Mouse (Mus musculus): ENCODE results near the gene Gfod1. TPM values are rescaled to one million over a fixed set of nuclear protein-coding genes. Genes with fewer than 3 reads are reported as not detected.

Gene Gfod1
- total and polyA plus RNA-seq, 2 experiments from 2014 or later, result 3.0 to 16.6 TPM

DNA sequence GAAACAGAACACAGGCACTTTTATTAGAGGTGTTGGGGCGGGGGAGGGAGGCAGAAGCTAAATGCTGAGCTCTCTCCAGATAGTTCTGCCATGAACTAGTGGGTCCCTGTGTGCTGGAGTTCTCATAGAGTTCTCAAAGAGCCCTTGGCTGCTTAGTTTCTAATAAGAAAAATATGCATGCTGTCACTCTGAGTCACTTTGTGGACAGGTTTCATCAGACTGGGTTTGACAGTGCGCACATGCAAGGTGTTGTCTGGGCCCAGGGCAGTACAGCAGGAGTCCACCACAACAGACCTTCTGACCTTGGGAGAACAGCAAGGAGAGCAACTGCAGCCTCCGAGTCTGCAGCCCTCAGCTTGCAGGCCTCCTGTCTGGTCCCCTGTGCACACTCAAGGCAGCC is 154.3 kb downstream of the Gfod1 start:
- ATAC-seq (no peak), DNase-seq (no peak)
- Histone ChIP-seq H3K4me1 (ENCODE audit: insufficient read depth) (no peaks in the 10 kb centered on the region), H3K27me3 (ENCODE audit: insufficient read depth, low read length) (no peaks in the 10 kb centered on the region), H3K36me3 (ENCODE audit: insufficient read depth) (peaks cover 33% of the 10 kb centered on the region), H3K4me3 (ENCODE audit: low read depth, low read length) (no peak overlapping the region), H3K9ac (no peak overlapping the region), H3K9me3 (ENCODE audit: low read length) (no peaks in the 10 kb centered on the region), H3K27ac (ENCODE audit: low read depth, low read length) (no peak overlapping the region), H3K4me2 (ENCODE audit: low read depth) (no peak overlapping the region)
- 91% methylated on average over 3 of the region's 3 CpGs for WGBS
- no peak for TF ChIP-seq CTCF (IDR thresholded peaks at IDR 0.05; ENCODE audit: low read depth)

DNA sequence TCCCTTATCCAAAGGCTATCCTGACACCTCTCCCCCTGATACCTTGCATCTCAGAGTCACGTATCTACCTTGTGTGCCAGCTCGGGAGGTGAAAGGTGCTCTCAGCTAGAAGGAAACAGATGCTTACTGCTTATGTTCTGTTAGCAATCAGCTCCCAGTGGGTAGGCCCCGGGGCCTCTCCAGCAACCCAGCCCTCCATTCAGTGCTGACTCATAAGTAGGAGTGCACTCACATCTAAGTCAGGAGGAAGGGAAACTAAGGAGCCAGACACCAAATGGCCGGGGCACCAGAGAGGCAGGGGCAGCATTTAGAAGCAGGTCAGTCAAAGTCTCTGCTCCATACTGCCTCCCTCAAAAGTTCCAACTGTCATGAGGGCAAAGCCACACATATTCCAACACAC is 155.3 kb downstream of the Gfod1 start:
- H3K27me3 ChIP-seq (ENCODE audit: insufficient read depth, low read length), result no peaks in the 10 kb centered on the region
- no peak overlapping the region for H3K9ac ChIP-seq
- H3K9me3 ChIP-seq (ENCODE audit: low read length), result no peaks in the 10 kb centered on the region
- H3K36me3 ChIP-seq (ENCODE audit: insufficient read depth), result peaks cover 27% of the 10 kb centered on the region
- WGBS, result 82% methylated on average over 4 of the region's 4 CpGs
- DNase-seq, result no peak
- no peak for TF ChIP-seq CTCF (IDR thresholded peaks at IDR 0.05; ENCODE audit: low read depth)
- no peaks in the 10 kb centered on the region for H3K4me1 ChIP-seq (ENCODE audit: insufficient read depth)
- H3K4me2 ChIP-seq (ENCODE audit: low read depth), result no peak overlapping the region
- ATAC-seq, result no peak
- no peak overlapping the region for H3K4me3 ChIP-seq (ENCODE audit: low read depth, low read length)
- no peak overlapping the region for H3K27ac ChIP-seq (ENCODE audit: low read depth, low read length)

DNA sequence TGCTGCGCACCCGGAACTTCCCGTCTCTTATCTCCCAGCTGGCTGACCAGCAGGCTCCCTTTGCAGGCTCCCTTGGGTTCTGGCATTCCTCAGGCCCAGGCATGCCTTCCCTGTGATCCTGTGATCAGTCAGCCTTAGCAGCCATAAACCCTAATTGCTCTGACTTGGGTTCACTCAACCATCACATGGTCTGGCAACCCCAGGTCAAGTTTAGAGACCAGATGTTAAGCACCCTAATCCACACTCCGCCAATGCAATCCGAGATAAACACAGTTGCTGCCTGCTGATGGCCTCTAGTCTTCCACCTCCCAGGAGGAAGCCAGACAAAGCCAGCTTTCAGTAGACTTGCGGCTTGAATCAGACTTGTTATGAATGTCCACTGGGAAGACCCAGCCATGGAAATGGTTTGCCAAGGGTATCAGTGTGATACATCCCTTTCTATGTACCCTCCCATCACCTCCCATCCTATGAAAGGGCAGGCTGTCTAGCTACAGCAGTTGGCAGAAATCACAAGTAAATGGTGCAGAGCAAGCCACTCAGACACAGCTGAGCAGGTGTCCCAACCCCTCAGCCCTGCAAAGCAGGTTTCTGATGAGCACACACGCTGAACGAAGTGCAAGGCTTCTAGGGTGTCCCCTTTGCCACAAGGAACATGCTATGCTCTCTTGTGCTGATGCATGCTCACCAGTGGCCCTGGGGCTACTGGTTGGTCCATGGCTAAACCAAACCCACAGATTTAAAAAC is 157.3 kb downstream of the Gfod1 start:
- no peaks in the 10 kb centered on the region for H3K27me3 ChIP-seq (ENCODE audit: insufficient read depth, low read length)
- H3K4me3 ChIP-seq (ENCODE audit: low read depth, low read length), result no peak overlapping the region
- TF ChIP-seq CTCF (IDR thresholded peaks at IDR 0.05; ENCODE audit: low read depth), result no peak
- H3K27ac ChIP-seq (ENCODE audit: low read depth, low read length), result no peak overlapping the region
- ATAC-seq, result no peak
- peaks cover 14% of the 10 kb centered on the region; the same call in 1 of the 2 replicates for H3K36me3 ChIP-seq (ENCODE audit: insufficient read depth)
- WGBS, result 84% methylated on average over 8 of the region's 8 CpGs
- H3K4me1 ChIP-seq (ENCODE audit: insufficient read depth), result no peaks in the 10 kb centered on the region
- no peak for DNase-seq
- no peaks in the 10 kb centered on the region for H3K9me3 ChIP-seq (ENCODE audit: low read length)
- H3K9ac ChIP-seq, result no peak overlapping the region
- H3K4me2 ChIP-seq (ENCODE audit: low read depth), result no peak overlapping the region

Other genes starting within 250 kb of the Gfod1 start
- 40.0 and 41.6 TPM in 2 replicates for gene Tbc1d7, start 132.7 kb downstream of the Gfod1 start, total RNA-seq (2014; rRNA removed)
- gene Tbc1d7, start 132.7 kb downstream of the Gfod1 start, polyA plus RNA-seq (2015; fragmentation: Nextera tagmentation; extraction: Ambion mirVana), result 69.0 and 84.8 TPM in 2 replicates
- gene Sirt5, start 61.3 kb upstream of the Gfod1 start, total RNA-seq (2014; rRNA removed), result 22.7 and 22.8 TPM in 2 replicates
- gene Sirt5, start 61.3 kb upstream of the Gfod1 start, polyA plus RNA-seq (2015; fragmentation: Nextera tagmentation; extraction: Ambion mirVana), result 26.8 and 29.0 TPM in 2 replicates
- 92.9 and 139 TPM in 2 replicates for gene Nol7, start 94.2 kb upstream of the Gfod1 start, total RNA-seq (2014; rRNA removed)
- 179 and 245 TPM in 2 replicates for gene Nol7, start 94.2 kb upstream of the Gfod1 start, polyA plus RNA-seq (2015; fragmentation: Nextera tagmentation; extraction: Ambion mirVana)
- gene Ranbp9, start 177.1 kb upstream of the Gfod1 start, total RNA-seq (2014; rRNA removed), result 44.8 and 44.9 TPM in 2 replicates
- 8.1 and 9.3 TPM in 2 replicates for gene Ranbp9, start 177.1 kb upstream of the Gfod1 start, polyA plus RNA-seq (2015; fragmentation: Nextera tagmentation; extraction: Ambion mirVana)